Mouse (Mus musculus): ENCODE data around the gene Mpped1. TPM values are rescaled to one million over a fixed set of nuclear protein-coding genes. Genes with fewer than 3 reads are reported as not detected.

The Mpped1 gene
- 0.61 and 0.74 TPM in 2 replicates for polyA plus RNA-seq (2015; fragmentation: Nextera tagmentation; extraction: Ambion mirVana)

GRCm38 (mm10) chr15:83779387-83779786, at the start of gene Mpped1:
TSS of gene Mpped1 (plus strand) at chr15:83779467.
- Histone ChIP-seq H3K9me3 (no peaks in the 10 kb centered on the region), H3K9ac (peak within 1 kb of the TSS; percentile 3; the same call in 1 of the 2 replicates), H3K4me2 (peak within 1 kb of the TSS; percentile 93), H3K4me1 (0 out of 2 replicates have a peak, but pooled peaks cover 4% of the 10 kb centered on the region), H3K27ac (no peak within 1 kb of the TSS), H3K4me3 (peak within 1 kb of the TSS; percentile 51), H3K27me3 (peaks cover 81% of the 10 kb centered on the region), H3K36me3 (no peaks in the 10 kb centered on the region)
- no peak for ATAC-seq (ENCODE audit: borderline replicate concordance, extremely low read depth, low FRiP score, low TSS enrichment)
- WGBS, result 2% methylated on average over 32 of the region's 37 CpGs

GRCm38 (mm10) chr15:83740676-83741422, 38.4 kb upstream of the Mpped1 start:
- Histone ChIP-seq H3K27me3 (no peaks in the 10 kb centered on the region), H3K4me1 (peaks cover 19% of the 10 kb centered on the region; the same call in 1 of the 2 replicates), H3K27ac (peak overlapping the region; percentile 36), H3K36me3 (no peaks in the 10 kb centered on the region), H3K4me3 (no peak overlapping the region), H3K4me2 (peak overlapping the region; percentile 9; the same call in 1 of the 2 replicates), H3K9ac (no peak overlapping the region), H3K9me3 (no peaks in the 10 kb centered on the region)
- ATAC-seq (ENCODE audit: borderline replicate concordance, extremely low read depth, low FRiP score, low TSS enrichment), result no peak
- 21% methylated on average over 21 of the region's 21 CpGs for WGBS

- H3K9me3 ChIP-seq, result no peaks in the 10 kb centered on the region
- H3K36me3 ChIP-seq, result no peaks in the 10 kb centered on the region
- H3K27ac ChIP-seq, result 0 out of 2 replicates have a peak overlapping the region, but pooled peaks have one; percentile 24
- no peaks in the 10 kb centered on the region for H3K27me3 ChIP-seq
- H3K4me1 ChIP-seq, result peaks cover 25% of the 10 kb centered on the region; the same call in 1 of the 2 replicates
- no peak overlapping the region for H3K9ac ChIP-seq
- no peak for ATAC-seq (ENCODE audit: borderline replicate concordance, extremely low read depth, low FRiP score, low TSS enrichment)
- H3K4me3 ChIP-seq, result no peak overlapping the region
- 62% methylated on average over 1 of the region's 1 CpGs for whole genome bisulfite sequencing
- no peak overlapping the region for H3K4me2 ChIP-seq
Measured at GRCm38 (mm10) chr15:83742018-83742417, 37.2 kb upstream of the Mpped1 start.

GRCm38 (mm10) chr15:83746311-83746710, 33.0 kb upstream of the Mpped1 start:
- Histone ChIP-seq H3K4me3 (no peak overlapping the region), H3K27ac (no peak overlapping the region), H3K4me2 (no peak overlapping the region), H3K4me1 (peaks cover 15% of the 10 kb centered on the region; the same call in 1 of the 2 replicates), H3K36me3 (no peaks in the 10 kb centered on the region), H3K27me3 (no peaks in the 10 kb centered on the region), H3K9ac (no peak overlapping the region), H3K9me3 (no peaks in the 10 kb centered on the region)
- ATAC-seq (ENCODE audit: borderline replicate concordance, extremely low read depth, low FRiP score, low TSS enrichment), result no peak
- WGBS, result 34% methylated on average over 16 of the region's 16 CpGs

GRCm38 (mm10) chr15:83748986-83749385, 30.3 kb upstream of the Mpped1 start:
- WGBS, result 79% methylated on average over 6 of the region's 6 CpGs
- Histone ChIP-seq H3K9ac (no peak overlapping the region), H3K4me1 (peaks cover 6% of the 10 kb centered on the region; the same call in 1 of the 2 replicates), H3K4me3 (no peak overlapping the region), H3K36me3 (no peaks in the 10 kb centered on the region), H3K27ac (no peak overlapping the region), H3K9me3 (no peaks in the 10 kb centered on the region), H3K4me2 (no peak overlapping the region), H3K27me3 (no peaks in the 10 kb centered on the region)
- ATAC-seq (ENCODE audit: borderline replicate concordance, extremely low read depth, low FRiP score, low TSS enrichment), result no peak

- no peak for ATAC-seq (ENCODE audit: borderline replicate concordance, extremely low read depth, low FRiP score, low TSS enrichment)
- no peak overlapping the region for H3K9ac ChIP-seq
- WGBS, result 58% methylated on average over 9 of the region's 9 CpGs
- H3K27me3 ChIP-seq, result no peaks in the 10 kb centered on the region
- H3K4me2 ChIP-seq, result no peak overlapping the region
- H3K27ac ChIP-seq, result no peak overlapping the region
- peaks cover 6% of the 10 kb centered on the region; the same call in 1 of the 2 replicates for H3K4me1 ChIP-seq
- H3K9me3 ChIP-seq, result no peaks in the 10 kb centered on the region
- H3K4me3 ChIP-seq, result no peak overlapping the region
- H3K36me3 ChIP-seq, result no peaks in the 10 kb centered on the region
Measured at GRCm38 (mm10) chr15:83749436-83749835, 29.8 kb upstream of the Mpped1 start.

GRCm38 (mm10) chr15:83756742-83757141, 22.5 kb upstream of the Mpped1 start:
- H3K4me2 ChIP-seq, result no peak overlapping the region
- H3K27ac ChIP-seq, result no peak overlapping the region
- no peak for ATAC-seq (ENCODE audit: borderline replicate concordance, extremely low read depth, low FRiP score, low TSS enrichment)
- no peaks in the 10 kb centered on the region for H3K9me3 ChIP-seq
- H3K4me1 ChIP-seq, result no peaks in the 10 kb centered on the region
- H3K9ac ChIP-seq, result no peak overlapping the region
- no peak overlapping the region for H3K4me3 ChIP-seq
- WGBS, result 25% methylated on average over 9 of the region's 9 CpGs
- no peaks in the 10 kb centered on the region for H3K36me3 ChIP-seq
- no peaks in the 10 kb centered on the region for H3K27me3 ChIP-seq

- Histone ChIP-seq H3K4me3 (no peak overlapping the region), H3K9me3 (no peaks in the 10 kb centered on the region), H3K4me2 (no peak overlapping the region), H3K27ac (no peak overlapping the region), H3K4me1 (no peaks in the 10 kb centered on the region), H3K9ac (no peak overlapping the region), H3K36me3 (no peaks in the 10 kb centered on the region), H3K27me3 (no peaks in the 10 kb centered on the region)
- ATAC-seq (ENCODE audit: borderline replicate concordance, extremely low read depth, low FRiP score, low TSS enrichment), result no peak
- 12% methylated on average over 4 of the region's 4 CpGs for WGBS
Measured at GRCm38 (mm10) chr15:83758958-83759357, 20.3 kb upstream of the Mpped1 start.

- H3K4me3 ChIP-seq, result no peak overlapping the region
- no peaks in the 10 kb centered on the region for H3K27me3 ChIP-seq
- H3K9ac ChIP-seq, result no peak overlapping the region
- ATAC-seq (ENCODE audit: borderline replicate concordance, extremely low read depth, low FRiP score, low TSS enrichment), result no peak
- WGBS, result 5% methylated on average over 10 of the region's 10 CpGs
- H3K36me3 ChIP-seq, result no peaks in the 10 kb centered on the region
- H3K4me2 ChIP-seq, result no peak overlapping the region
- H3K27ac ChIP-seq, result no peak overlapping the region
- H3K4me1 ChIP-seq, result no peaks in the 10 kb centered on the region
- no peaks in the 10 kb centered on the region for H3K9me3 ChIP-seq
Measured at GRCm38 (mm10) chr15:83760683-83761082, 18.6 kb upstream of the Mpped1 start.

- Histone ChIP-seq H3K9ac (no peak overlapping the region), H3K9me3 (no peaks in the 10 kb centered on the region), H3K27ac (no peak overlapping the region), H3K4me3 (no peak overlapping the region), H3K4me1 (no peaks in the 10 kb centered on the region), H3K4me2 (no peak overlapping the region), H3K27me3 (no peaks in the 10 kb centered on the region), H3K36me3 (no peaks in the 10 kb centered on the region)
- WGBS, result 81% methylated on average over 13 of the region's 13 CpGs
- ATAC-seq (ENCODE audit: borderline replicate concordance, extremely low read depth, low FRiP score, low TSS enrichment), result no peak
Measured at GRCm38 (mm10) chr15:83761512-83761911, 17.8 kb upstream of the Mpped1 start.

GRCm38 (mm10) chr15:83765388-83766029, 13.8 kb upstream of the Mpped1 start:
- Histone ChIP-seq H3K27me3 (peaks cover 3% of the 10 kb centered on the region; the same call in 1 of the 2 replicates), H3K9ac (no peak overlapping the region), H3K4me3 (no peak overlapping the region), H3K9me3 (no peaks in the 10 kb centered on the region), H3K27ac (no peak overlapping the region), H3K4me1 (no peaks in the 10 kb centered on the region), H3K36me3 (no peaks in the 10 kb centered on the region), H3K4me2 (no peak overlapping the region)
- no peak for ATAC-seq (ENCODE audit: borderline replicate concordance, extremely low read depth, low FRiP score, low TSS enrichment)
- WGBS, result 34% methylated on average over 6 of the region's 6 CpGs
